Mouse (Mus musculus) left cerebral cortex, adult 2 months (tissue): Measurements from ENCODE around the gene Rab4a. TPM values are rescaled to one million over a fixed set of nuclear protein-coding genes. Genes with fewer than 3 reads are reported as not detected.

Experiments used
- DNase-seq, 2 experiments: peaks; one replicate each; pipeline ENCODE4 v3.0.0; 2021 to 2022; ENCODE audit warnings: low spot score in 2 of 2, mixed read lengths in 1 of 2; ENCODE audit errors: extremely low spot score in 1 of 2
- H3K27ac ChIP-seq: fragments of 200-600 bp; 2 replicates; pipeline ENCODE4 v1.8.1; 2022
- H3K4me3 ChIP-seq: fragments of 200-600 bp; 2 replicates; pipeline ENCODE4 v1.8.1; 2022
- CTCF ChIP-seq: fragments of 200-600 bp; IDR thresholded peaks from 2 replicates; pipeline ENCODE4 v1.8.1; 2022; ENCODE audit warnings: antibody characterized with exemption, mild to moderate bottlenecking, moderate library complexity
- intact Hi-C: fragments of 180-260 bp; cut with DNase I; formaldehyde crosslinking; loops from one replicate; pipeline ENCODE4 v1.15.1; 2025
- total RNA-seq, 2 experiments: library from RNA; stranded (reverse); gene quantifications; 2 replicates each; pipeline ENCODE4 v1.2.3; 2021

Rab4a gene
- total RNA-seq, 2 experiments from 2014 or later, result 39.8 to 48.9 TPM

DNA sequence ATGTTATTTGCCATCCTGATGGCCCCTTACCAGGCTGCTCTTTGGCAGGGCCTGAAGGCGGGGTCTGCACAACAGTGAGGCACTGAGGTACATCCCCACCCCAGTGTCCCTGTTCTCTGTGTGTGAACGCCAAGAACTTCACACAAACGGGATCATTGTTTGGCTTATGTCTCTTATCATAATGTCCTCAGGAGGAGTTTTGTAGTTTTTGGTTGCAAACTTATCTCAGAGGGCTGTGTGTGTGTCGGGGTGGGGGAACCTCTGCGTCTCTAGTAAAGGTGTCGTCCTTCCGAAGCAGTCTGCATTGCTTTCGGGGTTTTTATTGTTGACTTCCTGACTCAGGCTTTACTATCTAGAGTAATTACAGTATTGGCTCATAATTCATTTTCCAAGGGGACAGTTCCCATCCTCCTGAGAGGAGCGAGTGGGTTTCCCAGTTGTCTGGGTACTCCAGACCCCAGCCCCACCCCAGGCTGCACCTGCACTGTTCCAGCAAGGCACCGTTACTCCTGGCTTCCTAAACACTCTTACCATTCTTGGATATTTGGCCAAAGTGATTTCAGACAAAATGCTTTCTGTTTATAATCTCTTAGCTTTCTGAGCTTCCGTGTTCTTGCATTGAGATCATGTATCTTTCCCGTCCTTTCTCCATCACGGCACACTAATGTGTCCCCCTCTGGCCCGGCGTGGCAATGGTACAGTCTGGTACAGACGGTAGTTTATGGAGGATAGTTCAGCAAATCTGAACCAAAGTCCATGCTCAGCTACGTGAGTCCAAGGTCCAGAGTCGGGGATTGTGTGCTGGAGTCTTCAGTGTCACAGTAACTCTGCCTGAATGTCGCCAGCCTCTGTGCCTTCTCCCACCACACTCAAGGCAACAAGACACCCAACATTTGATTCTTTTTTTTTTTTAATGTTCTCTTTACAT is 14.2 kb downstream of the Rab4a start:
- H3K27ac ChIP-seq, result peak overlapping the region; percentile 48; the same call in 1 of the 2 replicates
- H3K4me3 ChIP-seq, result no peak overlapping the region
- no peak for DNase-seq
- intact Hi-C loops, result no loop called here
- no peak for TF ChIP-seq CTCF

DNA sequence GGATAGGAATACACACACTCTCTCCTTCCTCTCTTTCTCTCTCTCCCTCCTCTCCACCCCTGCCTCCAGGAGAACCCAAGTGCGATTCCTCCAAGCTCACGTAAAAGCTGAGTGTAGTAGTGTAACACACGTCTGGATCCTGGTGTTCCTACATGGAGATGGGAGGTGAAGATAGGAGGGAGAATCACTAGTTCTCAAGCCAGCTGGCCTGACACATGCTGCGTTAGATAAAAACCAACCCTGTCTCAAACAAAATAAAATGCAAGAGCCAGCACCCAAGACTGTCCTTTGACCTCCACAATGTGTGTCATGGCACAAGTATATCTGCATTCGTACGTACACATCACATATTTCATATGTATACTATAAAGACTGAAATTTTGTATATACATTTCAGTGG is 15.0 kb downstream of the Rab4a start:
- no peak for TF ChIP-seq CTCF
- no peak overlapping the region for H3K4me3 ChIP-seq
- no peak for DNase-seq
- H3K27ac ChIP-seq, result peak overlapping the region; percentile 48; the same call in 1 of the 2 replicates
- intact Hi-C loops, result no loop called here

DNA sequence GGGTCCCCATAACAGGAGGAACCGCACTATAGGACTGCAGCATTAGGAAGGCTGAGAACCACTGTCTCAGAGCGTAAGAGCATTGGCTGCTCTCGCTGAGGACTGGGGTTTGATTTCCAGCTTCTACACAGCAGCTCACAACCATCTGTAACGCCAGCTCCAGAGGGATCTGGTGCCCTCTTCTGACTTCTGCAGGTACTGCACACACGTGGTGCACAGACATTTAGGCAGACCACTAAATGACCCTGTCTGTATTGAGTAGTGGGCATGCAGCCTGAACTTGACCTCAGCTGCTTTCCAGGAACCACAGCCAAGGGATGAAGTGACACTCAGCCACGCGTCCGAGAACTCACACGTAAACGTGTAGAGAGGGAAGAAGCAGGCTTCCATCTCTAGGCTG is 17.3 kb downstream of the Rab4a start:
- intact Hi-C loops, result no loop called here
- TF ChIP-seq CTCF, result peak; percentile 44

DNA sequence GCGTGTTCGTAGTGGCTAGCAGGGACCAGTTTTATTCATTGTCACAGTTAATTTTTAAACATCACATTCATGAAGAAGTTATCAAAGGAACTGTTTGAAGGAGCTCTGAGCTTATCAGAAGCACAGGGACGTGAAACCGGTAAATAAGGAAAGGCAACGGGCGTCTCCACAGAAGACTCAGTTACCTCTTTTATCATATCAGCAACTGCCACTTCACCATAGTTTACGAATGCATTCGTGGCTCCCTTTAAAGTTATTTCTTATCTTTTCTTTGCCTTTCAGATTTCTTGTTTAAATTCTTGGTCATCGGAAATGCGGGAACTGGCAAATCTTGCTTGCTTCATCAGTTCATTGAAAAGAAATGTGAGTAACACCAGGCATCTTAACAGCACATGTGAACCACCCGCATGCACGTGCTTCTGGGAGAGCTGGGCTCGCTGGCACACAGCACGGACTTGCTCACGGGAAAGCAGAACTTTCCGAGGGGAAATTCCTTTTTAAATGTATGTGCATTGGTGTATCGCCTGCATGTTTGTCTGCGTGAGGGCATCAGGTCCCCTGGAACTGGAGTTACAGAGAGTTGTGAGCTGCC is 17.8 kb downstream of the Rab4a start:
- Histone ChIP-seq H3K4me3 (no peak overlapping the region), H3K27ac (no peak overlapping the region; the same call in 1 of the 2 replicates)
- no peak for TF ChIP-seq CTCF
- DNase-seq, result no peak
- intact Hi-C loops, result no loop called here

More for the DNA sequence above, 17.3 kb downstream of the Rab4a start:
- DNase-seq, result no peak
- H3K27ac ChIP-seq, result no peak overlapping the region
- no peak overlapping the region for H3K4me3 ChIP-seq

DNA sequence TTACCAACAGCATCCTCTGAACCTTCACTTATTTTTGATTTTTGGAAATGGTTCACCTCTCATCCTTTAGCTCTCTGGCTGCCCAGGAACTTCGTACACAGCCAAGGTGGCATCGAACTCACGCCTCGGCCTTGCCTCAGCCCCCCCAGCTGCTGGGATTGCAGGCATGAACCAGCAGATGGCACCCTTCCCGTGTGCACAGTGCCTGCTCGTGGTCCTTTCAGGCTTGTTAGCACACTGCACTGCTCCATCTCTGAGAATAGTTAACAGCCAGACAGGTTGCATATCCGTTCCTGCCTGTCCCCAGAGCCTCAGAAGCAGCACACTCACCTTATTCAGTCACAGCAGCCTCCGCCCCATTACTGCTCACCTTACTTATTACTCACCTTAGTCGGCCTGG is 20.2 kb downstream of the Rab4a start:
- H3K4me3 ChIP-seq, result no peak overlapping the region
- DNase-seq, result no peak
- no peak overlapping the region for H3K27ac ChIP-seq
- intact Hi-C loops, result no loop called here
- TF ChIP-seq CTCF, result peak; percentile 51

DNA sequence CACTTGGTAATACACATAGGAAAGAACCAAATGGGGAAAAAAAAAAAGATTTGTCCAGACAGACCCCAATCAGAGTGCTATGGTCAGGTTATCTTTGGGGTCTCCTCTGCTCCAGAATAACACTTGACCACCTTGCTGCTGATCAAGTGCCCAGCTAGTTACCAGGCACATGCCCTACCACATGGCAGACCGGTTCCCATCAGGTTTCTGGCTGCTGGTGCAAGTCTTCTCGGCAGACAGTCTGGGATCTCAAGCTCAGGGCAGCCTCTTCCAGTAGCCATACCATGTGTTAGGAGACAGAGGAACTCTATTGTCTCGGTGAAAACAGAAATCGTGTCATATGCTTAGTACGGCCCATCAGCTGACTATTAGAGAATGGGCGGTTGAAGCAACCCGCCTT is 21.0 kb downstream of the Rab4a start:
- intact Hi-C loops, result no loop called here
- H3K27ac ChIP-seq, result no peak overlapping the region
- no peak for TF ChIP-seq CTCF

DNA sequence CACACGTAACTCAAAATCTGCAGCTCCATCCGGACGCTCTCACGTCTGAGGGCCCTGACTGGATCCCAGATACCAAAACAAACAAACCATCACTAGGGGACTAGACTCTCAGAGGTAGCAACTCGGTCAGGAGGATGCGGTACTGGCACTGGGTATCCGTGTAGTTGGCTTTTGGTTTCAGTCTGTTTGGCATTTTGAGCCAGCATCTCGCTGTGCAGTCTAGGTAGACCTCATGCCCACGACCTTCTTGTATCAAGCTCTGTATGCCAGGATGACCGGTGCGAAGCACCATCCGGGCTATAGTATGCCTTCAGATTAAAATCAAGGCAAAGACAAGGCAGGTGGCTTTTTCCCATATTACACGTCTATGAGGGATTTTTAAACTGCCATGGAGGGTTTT is 21.7 kb downstream of the Rab4a start:
- no peak overlapping the region for H3K4me3 ChIP-seq
- intact Hi-C loops, result no loop called here
- no peak for TF ChIP-seq CTCF
- DNase-seq, result no peak
- no peak overlapping the region for H3K27ac ChIP-seq

More for the DNA sequence above, 21.0 kb downstream of the Rab4a start:
- H3K4me3 ChIP-seq, result no peak overlapping the region
- no peak for DNase-seq

DNA sequence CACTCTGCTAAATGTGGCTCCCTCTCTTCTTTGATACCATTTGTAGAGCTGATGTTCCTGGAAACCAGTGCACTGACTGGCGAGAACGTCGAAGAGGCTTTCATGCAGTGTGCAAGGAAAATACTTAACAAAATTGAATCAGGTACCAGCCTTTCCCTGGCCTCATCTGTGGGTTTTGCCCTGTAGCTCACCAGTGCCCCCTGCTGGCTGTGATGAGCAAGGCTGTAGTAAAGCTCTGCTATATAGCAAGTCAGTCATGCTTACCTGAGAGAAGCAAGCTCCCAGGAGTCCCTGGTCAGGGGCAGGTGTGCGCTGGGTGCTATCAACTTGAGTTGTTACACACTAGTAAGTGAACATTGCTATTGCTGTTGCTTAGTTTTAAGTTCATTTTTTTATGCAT is 27.0 kb downstream of the Rab4a start:
- TF ChIP-seq CTCF, result peak; percentile 81
- Histone ChIP-seq H3K4me3 (no peak overlapping the region), H3K27ac (no peak overlapping the region)
- intact Hi-C loops, result loop anchor here (1.0 kb wide), 1 partner anchor 42 kb away; no protein-coding TSS in a partner anchor
- peak; percentile 57 to 59 for DNase-seq

DNA sequence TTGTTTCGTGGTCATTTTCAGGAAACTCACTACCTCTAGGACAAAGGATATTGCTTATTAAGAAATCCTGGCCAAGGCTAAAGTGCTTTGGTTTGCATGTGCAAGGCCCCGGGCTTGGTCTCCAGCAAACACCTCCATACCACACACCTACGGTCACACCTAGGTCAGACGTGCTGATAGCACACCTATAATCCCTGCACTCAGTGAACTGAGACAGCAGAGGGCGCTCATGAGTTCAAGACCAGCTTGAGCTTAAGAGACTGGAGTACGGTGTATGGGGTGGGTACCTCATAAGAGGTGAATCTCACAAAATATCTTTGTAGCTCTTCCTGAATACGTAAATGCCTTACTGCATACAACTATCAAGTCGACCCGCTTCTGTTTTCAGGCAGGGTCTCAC is 29.7 kb downstream of the Rab4a start:
- peak; percentile 61 to 70 for DNase-seq
- H3K4me3 ChIP-seq, result no peak overlapping the region
- intact Hi-C loops, result no loop called here
- TF ChIP-seq CTCF, result peak; percentile 86
- peak overlapping the region; percentile 26; the same call in 1 of the 2 replicates for H3K27ac ChIP-seq

DNA sequence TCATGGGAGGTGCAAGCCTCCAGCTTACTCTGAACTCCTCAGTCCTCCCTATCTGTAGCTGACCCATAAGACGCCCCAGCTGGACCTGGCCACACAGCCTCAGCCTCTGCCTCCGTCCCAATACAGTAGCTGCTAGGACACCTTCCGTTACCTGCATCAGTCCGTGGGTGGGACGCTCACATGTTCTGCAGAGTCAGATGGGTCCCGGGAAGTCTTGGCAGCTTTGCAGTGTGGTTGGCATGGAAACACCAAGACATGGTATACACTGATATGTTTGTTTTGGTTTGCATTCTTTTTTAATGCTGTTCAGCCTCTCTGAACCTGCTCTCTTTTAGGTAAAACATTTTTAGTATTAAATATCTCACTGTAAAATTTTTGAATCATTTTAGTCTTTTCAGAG is 30.6 kb downstream of the Rab4a start:
- TF ChIP-seq CTCF, result no peak
- H3K4me3 ChIP-seq, result no peak overlapping the region
- DNase-seq, result peak in 1 of 2 experiments; percentile 43
- intact Hi-C loops, result no loop called here
- peak overlapping the region; percentile 30 for H3K27ac ChIP-seq

DNA sequence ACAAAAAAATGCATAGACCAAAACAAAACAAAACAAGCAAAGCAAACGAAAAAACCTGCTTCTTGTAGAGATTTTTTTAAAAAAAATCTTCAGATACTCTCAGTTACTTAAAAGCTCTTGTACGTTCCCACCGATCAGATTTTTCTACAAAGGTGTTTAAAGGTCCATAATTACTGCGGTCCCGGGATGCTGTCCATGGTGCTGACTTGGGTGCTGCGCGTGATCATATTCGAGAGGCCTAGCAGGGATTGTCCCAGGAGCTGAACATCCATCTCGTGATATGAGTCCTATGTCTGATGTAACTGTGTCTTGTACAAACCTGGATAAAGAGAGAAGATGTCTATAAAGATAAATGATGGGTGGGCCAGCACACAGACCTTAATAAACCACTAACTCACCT is 32.7 kb downstream of the Rab4a start:
- Histone ChIP-seq H3K27ac (no peak overlapping the region), H3K4me3 (no peak overlapping the region)
- no peak for TF ChIP-seq CTCF
- intact Hi-C loops, result no loop called here
- no peak for DNase-seq
